Mouse (Mus musculus) E14TG2a.4 (cell line): ENCODE data around the gene Cpne5.
"Not testable (repeated sequence)": the region's sequence is repeated elsewhere in the genome, so short reads cannot be mapped to it uniquely, and the experiment has no call there.

Experiments
- CTCF ChIP-seq: conservative IDR thresholded peaks from 2 replicates; pipeline ENCODE4 v1.5.1; 2014; ENCODE audit warnings: low read length
- NANOG ChIP-seq: IDR thresholded peaks from 2 replicates; pipeline ENCODE4 v1.6.1; 2014; ENCODE audit warnings: borderline replicate concordance, low read length, mixed read lengths
- POU5F1 ChIP-seq: IDR thresholded peaks from 2 replicates; pipeline ENCODE4 v1.6.1; 2014; ENCODE audit warnings: low read length, borderline replicate concordance

DNA sequence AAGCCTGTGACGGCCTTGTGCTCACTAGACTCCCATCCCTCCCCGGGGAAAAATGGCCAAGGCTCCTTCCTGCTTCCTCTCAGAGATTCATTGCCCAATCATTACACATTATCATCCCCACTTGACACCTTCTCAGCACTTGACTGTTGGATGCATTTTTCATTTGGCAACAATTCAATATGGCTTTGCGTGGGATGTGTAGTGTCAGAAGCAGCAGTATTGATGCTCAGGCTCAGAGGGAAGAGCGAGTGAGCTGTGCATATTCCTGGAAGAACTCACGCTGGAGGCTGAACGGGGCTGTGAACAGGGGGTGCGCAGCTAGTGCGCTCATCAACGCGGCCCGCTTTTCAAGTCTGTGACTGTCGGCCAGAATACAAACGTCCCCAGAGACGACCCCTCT is 13.0 kb upstream of the Cpne5 start:
- TF ChIP-seq CTCF, POU5F1, NANOG: not testable (repeated sequence)
